Mouse (Mus musculus): ENCODE results near the gene Dclk1. TPM values are rescaled to one million over a fixed set of nuclear protein-coding genes. Genes with fewer than 3 reads are reported as not detected.

Dclk1 gene
- polyA plus RNA-seq, 1 experiment: 3.4 TPM

GRCm38 (mm10) chr3:55350194-55350593 lies 108.0 kb downstream of the Dclk1 start:
- H3K4me3 ChIP-seq (ENCODE audit: control insufficient read depth, low read depth, low read length): no peak overlapping the region
- TF ChIP-seq CTCF (IDR thresholded peaks at IDR 0.05; ENCODE audit: control insufficient read depth, insufficient read depth, insufficient replicate concordance, low read depth, low read length): no peak
- TF ChIP-seq POLR2A (IDR thresholded peaks at IDR 0.05; ENCODE audit: control insufficient read depth, low read depth, low read length): no peak
- H3K36me3 ChIP-seq (ENCODE audit: control insufficient read depth, insufficient read depth, low read length): no peaks in the 10 kb centered on the region
- no peaks in the 10 kb centered on the region for H3K4me1 ChIP-seq (ENCODE audit: control insufficient read depth, insufficient read depth, low read length)
- H3K27ac ChIP-seq (ENCODE audit: control insufficient read depth, insufficient read depth, low read depth, low read length): no peak overlapping the region
- H3K27me3 ChIP-seq (ENCODE audit: control insufficient read depth, insufficient read depth, low read length): no peaks in the 10 kb centered on the region

GRCm38 (mm10) chr3:55351281-55352052 lies 109.3 kb downstream of the Dclk1 start:
- no peaks in the 10 kb centered on the region for H3K27me3 ChIP-seq (ENCODE audit: control insufficient read depth, insufficient read depth, low read length)
- TF ChIP-seq CTCF (IDR thresholded peaks at IDR 0.05; ENCODE audit: control insufficient read depth, insufficient read depth, insufficient replicate concordance, low read depth, low read length) (no peak), POLR2A (IDR thresholded peaks at IDR 0.05; ENCODE audit: control insufficient read depth, low read depth, low read length) (no peak)
- no peaks in the 10 kb centered on the region for H3K4me1 ChIP-seq (ENCODE audit: control insufficient read depth, insufficient read depth, low read length)
- no peaks in the 10 kb centered on the region for H3K36me3 ChIP-seq (ENCODE audit: control insufficient read depth, insufficient read depth, low read length)
- no peak overlapping the region for H3K27ac ChIP-seq (ENCODE audit: control insufficient read depth, insufficient read depth, low read depth, low read length)
- H3K4me3 ChIP-seq (ENCODE audit: control insufficient read depth, low read depth, low read length): no peak overlapping the region

GRCm38 (mm10) chr3:55352529-55352928 lies 110.4 kb downstream of the Dclk1 start:
- no peaks in the 10 kb centered on the region for H3K27me3 ChIP-seq (ENCODE audit: control insufficient read depth, insufficient read depth, low read length)
- H3K4me1 ChIP-seq (ENCODE audit: control insufficient read depth, insufficient read depth, low read length): no peaks in the 10 kb centered on the region
- TF ChIP-seq CTCF (IDR thresholded peaks at IDR 0.05; ENCODE audit: control insufficient read depth, insufficient read depth, insufficient replicate concordance, low read depth, low read length) (no peak), POLR2A (IDR thresholded peaks at IDR 0.05; ENCODE audit: control insufficient read depth, low read depth, low read length) (no peak)
- no peaks in the 10 kb centered on the region for H3K36me3 ChIP-seq (ENCODE audit: control insufficient read depth, insufficient read depth, low read length)
- H3K4me3 ChIP-seq (ENCODE audit: control insufficient read depth, low read depth, low read length): no peak overlapping the region
- no peak overlapping the region for H3K27ac ChIP-seq (ENCODE audit: control insufficient read depth, insufficient read depth, low read depth, low read length)

- H3K4me1 ChIP-seq (ENCODE audit: control insufficient read depth, insufficient read depth, low read length): no peaks in the 10 kb centered on the region
Measured at GRCm38 (mm10) chr3:55353169-55353568, 111.0 kb downstream of the Dclk1 start.

GRCm38 (mm10) chr3:55353909-55354511 lies 111.8 kb downstream of the Dclk1 start:
- no peaks in the 10 kb centered on the region for H3K4me1 ChIP-seq (ENCODE audit: control insufficient read depth, insufficient read depth, low read length)
- H3K36me3 ChIP-seq (ENCODE audit: control insufficient read depth, insufficient read depth, low read length): no peaks in the 10 kb centered on the region
- no peak overlapping the region for H3K4me3 ChIP-seq (ENCODE audit: control insufficient read depth, low read depth, low read length)
- no peaks in the 10 kb centered on the region for H3K27me3 ChIP-seq (ENCODE audit: control insufficient read depth, insufficient read depth, low read length)
- no peak overlapping the region for H3K27ac ChIP-seq (ENCODE audit: control insufficient read depth, insufficient read depth, low read depth, low read length)
- TF ChIP-seq POLR2A (IDR thresholded peaks at IDR 0.05; ENCODE audit: control insufficient read depth, low read depth, low read length): no peak
- no peak for TF ChIP-seq CTCF (IDR thresholded peaks at IDR 0.05; ENCODE audit: control insufficient read depth, insufficient read depth, insufficient replicate concordance, low read depth, low read length)

More at GRCm38 (mm10) chr3:55353169-55353568, 111.0 kb downstream of the Dclk1 start:
- Histone ChIP-seq H3K36me3 (ENCODE audit: control insufficient read depth, insufficient read depth, low read length) (no peaks in the 10 kb centered on the region), H3K27ac (ENCODE audit: control insufficient read depth, insufficient read depth, low read depth, low read length) (no peak overlapping the region), H3K27me3 (ENCODE audit: control insufficient read depth, insufficient read depth, low read length) (no peaks in the 10 kb centered on the region), H3K4me3 (ENCODE audit: control insufficient read depth, low read depth, low read length) (no peak overlapping the region)
- TF ChIP-seq POLR2A (IDR thresholded peaks at IDR 0.05; ENCODE audit: control insufficient read depth, low read depth, low read length): no peak
- TF ChIP-seq CTCF (IDR thresholded peaks at IDR 0.05; ENCODE audit: control insufficient read depth, insufficient read depth, insufficient replicate concordance, low read depth, low read length): no peak

GRCm38 (mm10) chr3:55354765-55355164 lies 112.6 kb downstream of the Dclk1 start:
- TF ChIP-seq POLR2A (IDR thresholded peaks at IDR 0.05; ENCODE audit: control insufficient read depth, low read depth, low read length) (no peak), CTCF (IDR thresholded peaks at IDR 0.05; ENCODE audit: control insufficient read depth, insufficient read depth, insufficient replicate concordance, low read depth, low read length) (no peak)
- Histone ChIP-seq H3K4me1 (ENCODE audit: control insufficient read depth, insufficient read depth, low read length) (no peaks in the 10 kb centered on the region), H3K27me3 (ENCODE audit: control insufficient read depth, insufficient read depth, low read length) (no peaks in the 10 kb centered on the region), H3K36me3 (ENCODE audit: control insufficient read depth, insufficient read depth, low read length) (no peaks in the 10 kb centered on the region), H3K27ac (ENCODE audit: control insufficient read depth, insufficient read depth, low read depth, low read length) (no peak overlapping the region), H3K4me3 (ENCODE audit: control insufficient read depth, low read depth, low read length) (no peak overlapping the region)

GRCm38 (mm10) chr3:55358486-55358885 lies 116.3 kb downstream of the Dclk1 start:
- no peak for TF ChIP-seq POLR2A (IDR thresholded peaks at IDR 0.05; ENCODE audit: control insufficient read depth, low read depth, low read length)
- TF ChIP-seq CTCF (IDR thresholded peaks at IDR 0.05; ENCODE audit: control insufficient read depth, insufficient read depth, insufficient replicate concordance, low read depth, low read length): no peak
- Histone ChIP-seq H3K27me3 (ENCODE audit: control insufficient read depth, insufficient read depth, low read length) (no peaks in the 10 kb centered on the region), H3K4me3 (ENCODE audit: control insufficient read depth, low read depth, low read length) (no peak overlapping the region), H3K36me3 (ENCODE audit: control insufficient read depth, insufficient read depth, low read length) (no peaks in the 10 kb centered on the region), H3K27ac (ENCODE audit: control insufficient read depth, insufficient read depth, low read depth, low read length) (no peak overlapping the region), H3K4me1 (ENCODE audit: control insufficient read depth, insufficient read depth, low read length) (no peaks in the 10 kb centered on the region)
